Mouse (Mus musculus): ENCODE results near the gene Mafg.

DNA sequence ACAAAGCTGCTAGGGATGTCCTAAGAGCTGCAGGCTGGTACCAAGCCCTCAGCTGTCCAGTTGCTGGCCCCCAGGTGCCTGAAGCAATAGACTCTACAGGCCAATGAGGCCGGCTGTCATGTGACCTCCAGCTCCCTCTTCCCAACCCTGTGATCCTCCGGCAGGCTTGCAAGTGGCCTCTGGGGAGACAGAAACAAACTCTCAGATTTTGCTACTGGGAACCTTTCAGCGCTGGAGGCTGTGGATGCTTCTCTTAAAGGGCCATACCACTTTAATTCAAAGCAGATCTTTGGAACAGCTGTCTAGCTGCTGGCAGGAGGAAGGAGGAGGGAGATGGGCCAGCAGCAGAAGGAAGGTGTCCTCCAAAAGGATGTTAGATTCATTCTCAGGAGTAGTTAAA is 33.2 kb upstream of the Mafg start:
- TF ChIP-seq CTCF (IDR thresholded peaks at IDR 0.05 in 2 of 3, conservative IDR thresholded peaks at IDR 0.05 in 1 of 3; ENCODE audit: control insufficient read depth in 1 of 3, insufficient read depth in 1 of 3, low read depth in 2 of 3, low read length in 3 of 3, poor library complexity in 1 of 3, severe bottlenecking in 1 of 3), result no peak
- no peak for TF ChIP-seq MAX (IDR thresholded peaks at IDR 0.05; ENCODE audit: low read length)
- no peak for TF ChIP-seq CHD2 (IDR thresholded peaks at IDR 0.05; ENCODE audit: low read length)
- TF ChIP-seq JUND (IDR thresholded peaks at IDR 0.05; ENCODE audit: low read depth, low read length), result no peak
- no peak for TF ChIP-seq EP300 (IDR thresholded peaks at IDR 0.05; ENCODE audit: low read depth in 1 of 2, low read length in 2 of 2)
